Mouse (Mus musculus): ENCODE data around the gene Pjvk. TPM values are rescaled to one million over a fixed set of nuclear protein-coding genes. Genes with fewer than 3 reads are reported as not detected.

Pjvk gene
- total RNA-seq, 1 experiment = not detected

GRCm38 (mm10) chr2:76673472-76674081 is 25.3 kb downstream of the Pjvk start:
- in situ Hi-C loops (cut with MboI; ENCODE audit: low sequenced_read_pairs in 2 of 2, unreplicated experiment in 2 of 2) = no loop called here
- Histone ChIP-seq H3K4me1 (ENCODE audit: control insufficient read depth in 2 of 2, insufficient read depth in 2 of 2, low read length in 2 of 2, poor library complexity in 1 of 2) (0 out of 4 replicates have a peak, but pooled peaks cover 3% of the 10 kb centered on the region in 2 experiments), H3K9me3 (ENCODE audit: control insufficient read depth, insufficient read depth, low read depth, low read length) (no peaks in the 10 kb centered on the region), H3K4me3 (ENCODE audit: insufficient read depth in 1 of 2, low read depth in 1 of 2, low read length in 2 of 2, poor library complexity in 1 of 2, severe bottlenecking in 1 of 2) (peak overlapping the region in 1 of 2 experiments; percentile 55; a peak in 2 of 4 replicates), H3K27ac (ENCODE audit: insufficient read depth, low read depth, low read length, poor library complexity, severe bottlenecking) (no peak overlapping the region), H3K9ac (ENCODE audit: insufficient read depth, low read depth, low read length, poor library complexity, severe bottlenecking) (no peak overlapping the region), H3K36me3 (ENCODE audit: control insufficient read depth, insufficient read depth, low read length, poor library complexity, severe bottlenecking) (peaks cover 3% of the 10 kb centered on the region; the same call in 1 of the 2 replicates)
- TF ChIP-seq CHD2 (IDR thresholded peaks at IDR 0.05; ENCODE audit: low read depth, low read length) = no peak
- peak; percentile 97 for TF ChIP-seq ZNF384 (IDR thresholded peaks at IDR 0.05; ENCODE audit: low read depth, low read length)
- peak; percentile 34 for DNase-seq (ENCODE audit: low read depth, low spot score)

DNA sequence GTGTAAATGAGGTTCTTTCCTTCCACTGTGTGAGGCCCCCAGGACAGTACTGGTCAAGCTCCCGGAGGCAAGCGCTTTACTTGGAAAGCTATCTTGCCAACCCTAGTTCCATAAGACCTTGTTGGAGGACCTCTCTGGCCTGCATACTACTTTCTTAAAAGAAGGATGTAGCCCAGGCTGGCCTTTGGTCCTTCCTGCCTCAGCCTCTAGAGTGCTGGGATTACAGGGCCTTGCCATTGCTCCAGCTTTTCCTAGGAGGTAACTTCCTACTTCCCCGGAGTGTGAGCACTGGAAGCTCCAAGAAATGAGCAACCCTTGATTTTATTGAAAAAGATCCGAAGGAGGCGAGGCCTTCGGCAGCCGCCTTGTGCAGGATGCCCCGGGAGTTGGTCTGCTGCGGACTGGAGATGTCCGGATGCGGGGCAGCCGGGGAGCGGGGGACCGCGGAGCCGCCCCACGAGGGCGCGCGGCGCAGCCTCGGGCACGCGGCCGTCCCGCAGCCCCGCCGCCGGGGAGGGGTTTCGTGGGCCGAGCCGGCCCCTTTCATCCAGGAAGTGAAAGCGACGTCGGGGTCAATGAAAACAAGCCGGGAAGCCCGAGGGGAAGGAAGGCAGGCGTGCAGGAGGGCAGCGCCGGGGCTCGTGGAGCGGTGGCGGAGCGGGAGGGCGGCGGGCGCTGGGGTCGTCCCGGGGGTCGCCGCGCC is 26.6 kb downstream of the Pjvk start, which contains the start of gene Plekha3:
TSS of gene Plekha3 (plus strand) at position 557 of the 703 bp plus-strand sequence.
- peak; percentile 38 for DNase-seq (ENCODE audit: low read depth, low spot score)
- Histone ChIP-seq H3K27ac (ENCODE audit: insufficient read depth, low read depth, low read length, poor library complexity, severe bottlenecking) (no peak within 1 kb of the TSS; the same call in 1 of the 2 replicates), H3K4me3 (ENCODE audit: insufficient read depth in 1 of 2, low read depth in 1 of 2, low read length in 2 of 2, poor library complexity in 1 of 2, severe bottlenecking in 1 of 2) (peak within 1 kb of the TSS; percentile 89 to 96), H3K9me3 (ENCODE audit: control insufficient read depth, insufficient read depth, low read depth, low read length) (no peaks in the 10 kb centered on the region), H3K4me1 (ENCODE audit: control insufficient read depth in 2 of 2, insufficient read depth in 2 of 2, low read length in 2 of 2, poor library complexity in 1 of 2) (0 out of 4 replicates have a peak, but pooled peaks cover 3% of the 10 kb centered on the region in 2 experiments), H3K36me3 (ENCODE audit: control insufficient read depth, insufficient read depth, low read length, poor library complexity, severe bottlenecking) (peaks cover 5% of the 10 kb centered on the region; the same call in 1 of the 2 replicates), H3K9ac (ENCODE audit: insufficient read depth, low read depth, low read length, poor library complexity, severe bottlenecking) (peak within 1 kb of the TSS; percentile 91)
- in situ Hi-C loops (cut with MboI; ENCODE audit: low sequenced_read_pairs in 2 of 2, unreplicated experiment in 2 of 2) = no loop called here
- TF ChIP-seq MAFK (IDR thresholded peaks at IDR 0.05; ENCODE audit: insufficient read depth, low read depth, low read length) = no peak
- peak; percentile 66; the same call in 1 of the 2 replicates for TF ChIP-seq HCFC1 (IDR thresholded peaks at IDR 0.05; ENCODE audit: borderline replicate concordance, insufficient read depth, low read length)
- TF ChIP-seq ZC3H11A (IDR thresholded peaks at IDR 0.05; ENCODE audit: borderline replicate concordance, low read depth, low read length) = no peak
- TF ChIP-seq CHD2 (IDR thresholded peaks at IDR 0.05; ENCODE audit: low read depth, low read length) = no peak
- TF ChIP-seq ZNF384 (IDR thresholded peaks at IDR 0.05; ENCODE audit: low read depth, low read length) = no peak

DNA sequence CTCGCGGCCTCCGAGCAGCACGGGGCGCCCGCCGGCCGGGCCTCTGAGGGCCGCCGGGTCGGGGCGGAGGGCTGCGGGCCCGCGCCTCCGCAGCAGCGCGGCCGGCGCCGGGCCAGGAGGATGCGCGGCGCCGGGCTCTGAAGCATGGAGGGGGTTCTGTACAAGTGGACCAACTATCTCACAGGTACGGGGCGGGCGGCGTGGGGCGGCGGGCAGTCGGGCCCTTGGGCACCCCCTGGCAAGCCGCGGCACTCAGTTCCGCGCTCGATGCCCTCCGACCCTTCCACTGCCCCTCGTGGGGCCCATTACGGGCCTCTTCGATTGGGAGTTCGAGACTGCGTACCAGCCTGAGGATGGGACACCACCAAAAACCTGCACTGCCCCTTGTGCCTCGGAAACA is 27.2 kb downstream of the Pjvk start:
- no peak for TF ChIP-seq ZNF384 (IDR thresholded peaks at IDR 0.05; ENCODE audit: low read depth, low read length)
- TF ChIP-seq ZC3H11A (IDR thresholded peaks at IDR 0.05; ENCODE audit: borderline replicate concordance, low read depth, low read length) = no peak
- no peak for TF ChIP-seq CHD2 (IDR thresholded peaks at IDR 0.05; ENCODE audit: low read depth, low read length)
- no peak for TF ChIP-seq HCFC1 (IDR thresholded peaks at IDR 0.05; ENCODE audit: borderline replicate concordance, insufficient read depth, low read length)
- TF ChIP-seq MAFK (IDR thresholded peaks at IDR 0.05; ENCODE audit: insufficient read depth, low read depth, low read length) = no peak
- peak overlapping the region; percentile 89 to 96 for H3K4me3 ChIP-seq (ENCODE audit: insufficient read depth in 1 of 2, low read depth in 1 of 2, low read length in 2 of 2, poor library complexity in 1 of 2, severe bottlenecking in 1 of 2)
- no peak overlapping the region for H3K27ac ChIP-seq (ENCODE audit: insufficient read depth, low read depth, low read length, poor library complexity, severe bottlenecking)
- peak; percentile 13 for DNase-seq (ENCODE audit: low read depth, low spot score)
- H3K9me3 ChIP-seq (ENCODE audit: control insufficient read depth, insufficient read depth, low read depth, low read length) = no peaks in the 10 kb centered on the region
- H3K36me3 ChIP-seq (ENCODE audit: control insufficient read depth, insufficient read depth, low read length, poor library complexity, severe bottlenecking) = peaks cover 5% of the 10 kb centered on the region
- in situ Hi-C loops (cut with MboI; ENCODE audit: low sequenced_read_pairs in 2 of 2, unreplicated experiment in 2 of 2) = no loop called here
- 0 out of 4 replicates have a peak, but pooled peaks cover 3 to 4% of the 10 kb centered on the region in 2 experiments for H3K4me1 ChIP-seq (ENCODE audit: control insufficient read depth in 2 of 2, insufficient read depth in 2 of 2, low read length in 2 of 2, poor library complexity in 1 of 2)
- peak overlapping the region; percentile 91 for H3K9ac ChIP-seq (ENCODE audit: insufficient read depth, low read depth, low read length, poor library complexity, severe bottlenecking)

DNA sequence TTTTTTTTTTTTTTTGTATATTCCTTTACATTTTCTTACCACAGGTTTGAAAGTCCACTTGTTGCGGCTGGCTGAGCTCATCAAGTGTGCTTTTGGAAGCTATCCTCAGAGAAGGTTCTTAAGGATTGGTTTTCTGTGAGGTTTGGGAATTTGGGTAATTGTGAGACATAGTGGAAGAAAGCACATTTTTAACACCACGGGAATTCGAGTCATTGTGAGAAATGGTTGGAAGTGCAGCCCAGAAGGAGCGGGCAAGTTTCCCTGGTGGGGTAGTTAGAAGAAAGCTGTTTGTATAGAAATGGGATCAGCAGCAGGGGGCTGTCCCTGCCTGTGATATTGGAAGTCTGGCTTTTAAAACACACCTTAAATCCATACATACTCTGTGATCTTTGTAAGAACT is 27.7 kb downstream of the Pjvk start:
- TF ChIP-seq ZC3H11A (IDR thresholded peaks at IDR 0.05; ENCODE audit: borderline replicate concordance, low read depth, low read length) (no peak), ZNF384 (IDR thresholded peaks at IDR 0.05; ENCODE audit: low read depth, low read length) (0 out of 2 replicates have a peak, but pooled peaks have one; percentile 2)
- Histone ChIP-seq H3K27ac (ENCODE audit: insufficient read depth, low read depth, low read length, poor library complexity, severe bottlenecking) (no peak overlapping the region), H3K4me1 (ENCODE audit: control insufficient read depth in 2 of 2, insufficient read depth in 2 of 2, low read length in 2 of 2, poor library complexity in 1 of 2) (0 out of 4 replicates have a peak, but pooled peaks cover 3 to 4% of the 10 kb centered on the region in 2 experiments), H3K4me3 (ENCODE audit: insufficient read depth in 1 of 2, low read depth in 1 of 2, low read length in 2 of 2, poor library complexity in 1 of 2, severe bottlenecking in 1 of 2) (peak overlapping the region; percentile 89 to 96), H3K9me3 (ENCODE audit: control insufficient read depth, insufficient read depth, low read depth, low read length) (no peaks in the 10 kb centered on the region), H3K9ac (ENCODE audit: insufficient read depth, low read depth, low read length, poor library complexity, severe bottlenecking) (peak overlapping the region; percentile 91; the same call in 1 of the 2 replicates), H3K36me3 (ENCODE audit: control insufficient read depth, insufficient read depth, low read length, poor library complexity, severe bottlenecking) (peaks cover 5% of the 10 kb centered on the region)
- DNase-seq (ENCODE audit: low read depth, low spot score) = no peak
- in situ Hi-C loops (cut with MboI; ENCODE audit: low sequenced_read_pairs in 2 of 2, unreplicated experiment in 2 of 2) = no loop called here

All from ES-E14 (cell line).